Mouse (Mus musculus) stomach, postnatal 0 days (tissue): ENCODE measurements around the gene Cfhr2. TPM values are rescaled to one million over a fixed set of nuclear protein-coding genes. Genes with fewer than 3 reads are reported as not detected.
"Not testable (repeated sequence)": the region's sequence is repeated elsewhere in the genome, so short reads cannot be mapped to it uniquely, and the experiment has no call there.

Experiments
- ATAC-seq: fragments of 200-750 bp; cut with Nextera tagmentation; 2 replicates; pipeline ENCODE4 v1.8.0; 2017; ENCODE audit not compliant: low FRiP score, low TSS enrichment
- DNase-seq: peaks from one replicate; pipeline ENCODE4 v3.0.0-alpha.2; 2016; ENCODE audit warnings: low spot score
- H3K27ac ChIP-seq: fragments of 300-500 bp; sonication (generic); replicated peaks from 2 replicates; pipeline ENCODE4 v1.5.1; 2014; ENCODE audit warnings: mild to moderate bottlenecking, control low read depth
- H3K27me3 ChIP-seq: fragments of 300-500 bp; sonication (generic); 2 replicates; pipeline ENCODE4 v1.6.1; 2014; ENCODE audit warnings: low read length; ENCODE audit not compliant: control insufficient read depth, insufficient read depth
- H3K36me3 ChIP-seq: fragments of 300-500 bp; sonication (generic); 2 replicates; pipeline ENCODE4 v1.6.1; 2014; ENCODE audit warnings: low read length, mixed read lengths; ENCODE audit not compliant: control insufficient read depth, insufficient read depth
- H3K4me1 ChIP-seq: fragments of 300-500 bp; sonication (generic); replicated peaks from 2 replicates; pipeline ENCODE4 v1.6.1; 2014; ENCODE audit warnings: antibody characterized with exemption; ENCODE audit not compliant: control insufficient read depth, insufficient read depth
- H3K4me2 ChIP-seq: fragments of 300-500 bp; sonication (generic); replicated peaks from 2 replicates; pipeline ENCODE4 v1.6.1; 2014; ENCODE audit warnings: low read depth, mild to moderate bottlenecking, control low read depth, moderate library complexity
- H3K4me3 ChIP-seq: fragments of 300-500 bp; sonication (generic); 2 replicates; pipeline ENCODE4 v1.5.1; 2014; ENCODE audit warnings: low read depth, low read length, control low read depth
- H3K9ac ChIP-seq: fragments of 300-500 bp; sonication (generic); 2 replicates; pipeline ENCODE4 v1.6.1; 2014; ENCODE audit warnings: mild to moderate bottlenecking, low read length, control low read depth, mixed read lengths
- H3K9me3 ChIP-seq: fragments of 300-500 bp; sonication (generic); 2 replicates; pipeline ENCODE4 v1.6.1; 2016; ENCODE audit warnings: low read length; ENCODE audit not compliant: control insufficient read depth
- CTCF ChIP-seq: IDR thresholded peaks from 2 replicates; pipeline ENCODE4 v1.5.1; 2016; ENCODE audit warnings: antibody characterized with exemption, low read depth, mild to moderate bottlenecking, moderate library complexity
- EP300 ChIP-seq: optimal IDR thresholded peaks from 2 replicates; pipeline ENCODE3; 2016; ENCODE audit warnings: antibody characterized with exemption
- WGBS: fragments of 180-500 bp; shearing (Covaris S2); extraction: QIAGEN DNeasy Blood & Tissue Kit; methylation state at CpG from one replicate; pipeline ENCODE4 v1.1.7; 2014; 5-methylcytosine and 5-hydroxymethylcytosine counted together
- polyA plus RNA-seq: library from polyadenylated mRNA; unstranded; fragments of >200 nt; fragmentation: Nextera tagmentation; extraction: Ambion mirVana; gene quantifications from 2 replicates; pipeline ENCODE4 v1.2.1, GENCODE M21; 2015

The Cfhr2 gene
- 0.35 and 0.62 TPM in 2 replicates for polyA plus RNA-seq

GRCm38 (mm10) chr1:139858548-139858947 is at the start of gene Cfhr2:
TSS of gene Cfhr2 (minus strand) at chr1:139858702.
- Histone ChIP-seq H3K27me3 (no peaks in the 10 kb centered on the region), H3K27ac (no peak within 1 kb of the TSS), H3K4me2 (no peak within 1 kb of the TSS), H3K9me3 (no peaks in the 10 kb centered on the region), H3K4me1 (no peaks in the 10 kb centered on the region), H3K9ac (no peak within 1 kb of the TSS), H3K4me3 (no peak within 1 kb of the TSS), H3K36me3 (no peaks in the 10 kb centered on the region)
- ATAC-seq (no peak), DNase-seq (no peak)
- WGBS = 81% methylated on average over 1 of the region's 1 CpGs
- TF ChIP-seq EP300 (no peak), CTCF (no peak)

- no peak for ATAC-seq
- H3K4me3 ChIP-seq = no peak overlapping the region
- no peak overlapping the region for H3K9ac ChIP-seq
- H3K4me2 ChIP-seq = no peak overlapping the region
- DNase-seq = no peak
- H3K27me3 ChIP-seq = no peaks in the 10 kb centered on the region
- no peaks in the 10 kb centered on the region for H3K36me3 ChIP-seq
- no peak overlapping the region for H3K27ac ChIP-seq
- H3K4me1 ChIP-seq = no peaks in the 10 kb centered on the region
- no peak for TF ChIP-seq EP300
- TF ChIP-seq CTCF = no peak
- H3K9me3 ChIP-seq = no peaks in the 10 kb centered on the region
Observed at GRCm38 (mm10) chr1:139863751-139864150, 5.2 kb upstream of the Cfhr2 start.

DNA sequence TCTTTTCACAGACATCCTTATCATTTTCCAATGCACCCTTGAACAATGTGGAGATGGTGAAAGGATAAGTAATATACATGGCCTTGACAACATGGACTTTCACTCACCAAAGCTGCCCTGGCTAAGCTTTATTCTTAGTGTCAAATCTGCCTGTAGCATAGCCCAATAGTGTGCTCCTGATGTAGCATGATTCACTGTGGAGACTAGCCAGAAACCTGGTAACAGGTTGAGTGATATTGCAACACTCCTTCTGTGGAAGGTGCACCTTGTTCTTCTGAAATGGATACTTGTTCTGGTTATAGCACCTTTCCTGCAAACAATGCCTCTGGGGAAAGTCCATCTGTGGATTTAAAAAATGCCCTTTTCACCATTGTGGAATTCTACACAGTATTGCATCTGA is 1.7 kb upstream of the Cfhr2 start:
- ATAC-seq (no peak), DNase-seq (no peak)
- H3K4me2 ChIP-seq = no peak overlapping the region
- no peak overlapping the region for H3K27ac ChIP-seq
- H3K9ac ChIP-seq = no peak overlapping the region
- no peak overlapping the region for H3K4me3 ChIP-seq
- H3K4me1 ChIP-seq = no peaks in the 10 kb centered on the region
- TF ChIP-seq CTCF = no peak
- no peak for TF ChIP-seq EP300
- H3K36me3 ChIP-seq = no peaks in the 10 kb centered on the region
- H3K27me3 ChIP-seq = no peaks in the 10 kb centered on the region
- H3K9me3 ChIP-seq = no peaks in the 10 kb centered on the region

- TF ChIP-seq EP300 = no peak
- TF ChIP-seq CTCF = no peak
- H3K4me3 ChIP-seq = no peak overlapping the region
- H3K9ac ChIP-seq = no peak overlapping the region
- H3K27me3 ChIP-seq = no peaks in the 10 kb centered on the region
- H3K36me3 ChIP-seq = no peaks in the 10 kb centered on the region
- no peak overlapping the region for H3K27ac ChIP-seq
- H3K9me3 ChIP-seq = no peaks in the 10 kb centered on the region
- WGBS = 69% methylated on average over 7 of the region's 7 CpGs
- ATAC-seq (no peak), DNase-seq (no peak)
- no peaks in the 10 kb centered on the region for H3K4me1 ChIP-seq
- no peak overlapping the region for H3K4me2 ChIP-seq
Observed at GRCm38 (mm10) chr1:139839699-139840098, 18.8 kb downstream of the Cfhr2 start.

DNA sequence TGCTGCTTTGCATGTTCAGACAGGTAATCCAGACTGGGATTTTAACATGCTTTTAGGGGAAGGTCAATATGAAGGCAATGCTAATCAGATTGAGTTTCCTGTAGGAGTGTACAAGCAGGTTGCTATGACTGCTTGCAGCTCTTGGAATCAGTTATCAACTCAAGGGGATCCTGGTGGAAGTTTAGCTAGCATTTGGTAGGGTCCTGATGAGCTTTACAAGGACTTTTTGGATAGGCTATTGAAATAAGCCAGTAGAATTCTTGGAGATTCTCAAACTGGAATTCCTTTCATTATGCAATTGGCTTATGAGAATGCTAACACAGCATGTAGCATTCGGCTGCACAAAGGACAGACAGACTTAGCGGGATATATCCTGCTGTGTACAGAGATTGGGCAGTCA is 19.2 kb downstream of the Cfhr2 start:
- no peak overlapping the region for H3K9ac ChIP-seq
- no peaks in the 10 kb centered on the region for H3K27me3 ChIP-seq
- no peak for ATAC-seq
- H3K4me1 ChIP-seq = no peaks in the 10 kb centered on the region
- TF ChIP-seq CTCF = no peak
- H3K9me3 ChIP-seq = no peaks in the 10 kb centered on the region
- no peak for DNase-seq
- WGBS = 88% methylated on average over 2 of the region's 2 CpGs
- no peaks in the 10 kb centered on the region for H3K36me3 ChIP-seq
- no peak overlapping the region for H3K4me2 ChIP-seq
- H3K27ac ChIP-seq = no peak overlapping the region
- H3K4me3 ChIP-seq = no peak overlapping the region

DNA sequence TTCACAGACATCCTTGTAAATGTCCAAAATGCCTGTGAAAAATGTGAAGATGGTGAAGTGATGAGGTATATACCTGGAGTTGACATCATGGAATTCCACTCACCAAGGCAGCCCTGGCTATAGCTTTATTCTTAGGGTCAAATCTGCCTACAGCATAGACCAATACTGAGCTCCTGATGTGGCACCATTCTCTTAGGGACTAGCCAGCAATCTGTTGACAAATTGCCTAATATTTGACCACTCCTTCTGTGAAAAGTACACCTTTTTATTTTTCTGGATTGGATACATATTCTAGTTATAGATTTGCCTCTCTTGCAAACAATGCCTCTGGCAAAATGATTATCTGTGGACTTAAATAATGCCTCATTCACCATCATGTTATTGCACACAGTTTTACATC is 49.9 kb downstream of the Cfhr2 start:
- TF ChIP-seq EP300 (no peak), CTCF (no peak)
- Histone ChIP-seq H3K4me1 (no peaks in the 10 kb centered on the region), H3K9me3 (no peaks in the 10 kb centered on the region), H3K9ac (no peak overlapping the region), H3K27ac (no peak overlapping the region), H3K27me3 (no peaks in the 10 kb centered on the region), H3K4me2 (no peak overlapping the region), H3K36me3 (no peaks in the 10 kb centered on the region), H3K4me3 (no peak overlapping the region)
- DNase-seq = no peak
- ATAC-seq = no peak

GRCm38 (mm10) chr1:139781143-139781542 is 77.4 kb downstream of the Cfhr2 start, which contains the start of gene Gm4788:
TSS of gene Gm4788 (minus strand) at chr1:139781243.
- DNase-seq (no peak), ATAC-seq (no peak)
- no peak for TF ChIP-seq EP300
- no peak for TF ChIP-seq CTCF
- WGBS = 90% methylated on average over 1 of the region's 1 CpGs
- Histone ChIP-seq H3K27ac (no peak within 1 kb of the TSS), H3K9me3 (no peaks in the 10 kb centered on the region), H3K4me3 (no peak within 1 kb of the TSS), H3K27me3 (no peaks in the 10 kb centered on the region), H3K4me1 (no peaks in the 10 kb centered on the region), H3K36me3 (no peaks in the 10 kb centered on the region), H3K4me2 (no peak within 1 kb of the TSS), H3K9ac (no peak within 1 kb of the TSS)

- H3K27ac ChIP-seq, H3K27me3 ChIP-seq, H3K9ac ChIP-seq, ATAC-seq, H3K9me3 ChIP-seq, H3K4me1 ChIP-seq, H3K4me3 ChIP-seq, H3K4me2 ChIP-seq, H3K36me3 ChIP-seq, DNase-seq: not testable (repeated sequence)
- WGBS = 86% methylated on average over 3 of the region's 3 CpGs
Observed at GRCm38 (mm10) chr1:139769913-139770312, 88.6 kb downstream of the Cfhr2 start.
